Mouse (Mus musculus) 416B (cell line): ENCODE results near the gene Cep72.
"Not testable (repeated sequence)": the region's sequence is repeated elsewhere in the genome, so short reads cannot be mapped to it uniquely, and the experiment has no call there.

Experiments
- DNase-seq: peaks from one replicate; pipeline ENCODE4 v3.0.0; 2011; ENCODE audit warnings: low read depth

Gene Cep72

GRCm38 (mm10) chr13:74030691-74031090 is 31.4 kb downstream of the Cep72 start:
- DNase-seq = no peak

DNA sequence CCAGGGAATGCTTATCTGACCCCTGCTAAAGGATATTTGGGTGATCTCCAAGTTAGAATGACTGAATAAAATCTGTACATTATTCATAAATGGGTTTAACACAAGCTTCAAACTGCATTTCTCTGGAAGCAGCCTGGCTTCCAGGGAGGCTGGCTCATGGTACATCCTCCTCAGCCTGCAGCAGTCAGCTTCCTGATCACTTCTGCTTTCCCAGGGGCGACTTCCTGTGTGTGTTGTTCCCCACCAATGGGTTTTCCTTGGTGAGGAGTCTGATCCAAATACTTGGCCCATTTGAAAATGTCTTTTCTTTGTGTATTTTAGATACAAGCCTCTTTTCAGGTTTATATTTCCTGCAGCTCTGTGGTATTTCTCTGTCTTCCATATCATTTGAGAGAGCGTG is 33.1 kb downstream of the Cep72 start:
- DNase-seq = no peak

DNA sequence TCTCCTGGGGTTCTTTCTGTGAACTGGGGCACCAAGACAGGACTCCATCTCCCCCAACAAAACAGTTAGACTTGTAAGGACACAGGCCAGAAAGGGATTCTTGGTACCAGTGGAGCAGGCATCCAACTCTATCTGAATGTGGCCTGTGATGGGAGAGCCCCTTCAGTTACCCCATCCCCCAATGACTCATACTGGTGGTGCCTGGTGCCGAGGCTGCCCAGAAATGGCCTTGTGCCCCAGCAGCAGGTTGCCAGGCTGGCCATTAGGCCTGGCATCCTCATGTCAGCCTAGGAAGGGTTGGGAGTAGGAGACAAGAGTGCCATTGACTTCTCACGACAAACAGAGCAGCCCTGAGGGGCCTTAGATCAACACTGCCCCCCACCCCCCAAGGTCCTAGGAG is 34.0 kb downstream of the Cep72 start:
- no peak for DNase-seq

DNA sequence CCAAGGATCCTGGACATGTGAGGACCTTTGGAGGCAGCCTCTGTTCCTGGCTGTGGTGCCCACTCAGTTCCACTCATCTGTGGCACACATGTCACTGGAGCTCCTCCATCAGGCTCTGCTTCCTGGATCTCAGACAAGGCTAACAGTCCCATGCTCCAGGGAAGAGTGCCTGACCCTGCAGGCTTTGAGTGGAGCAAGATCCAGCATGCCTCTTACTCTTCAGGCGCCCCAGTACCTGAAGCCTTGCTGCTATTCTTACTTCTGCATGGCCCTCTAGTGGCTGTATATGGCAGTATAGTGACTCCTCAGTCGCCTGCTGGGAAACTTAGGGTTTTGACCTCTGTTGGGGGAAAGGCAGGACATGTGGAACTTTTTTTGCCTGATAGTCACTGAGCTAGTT is 35.9 kb downstream of the Cep72 start:
- DNase-seq = peak; percentile 43

- DNase-seq = no peak
Measured at GRCm38 (mm10) chr13:74025151-74026081, 36.7 kb downstream of the Cep72 start.

DNA sequence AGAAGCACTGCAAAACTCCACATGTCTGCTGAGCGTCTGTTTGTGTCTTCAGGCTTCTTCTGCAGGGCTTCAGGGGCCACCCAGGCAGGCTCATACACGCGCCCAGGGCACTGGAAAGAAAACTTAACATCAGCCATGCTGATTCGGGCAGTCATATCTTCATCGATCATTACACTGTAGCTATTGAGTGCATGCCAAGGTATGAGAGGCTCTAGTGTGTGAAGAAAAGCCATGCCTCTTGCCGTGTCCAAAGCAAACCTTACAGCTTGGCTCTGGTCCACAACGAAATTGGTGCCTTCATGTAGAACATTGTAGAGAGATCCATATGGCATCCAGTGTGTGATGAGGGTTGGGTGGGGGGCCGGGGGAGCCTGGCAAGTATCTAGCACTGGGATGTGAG is 43.1 kb downstream of the Cep72 start:
- DNase-seq = not testable (repeated sequence)

GRCm38 (mm10) chr13:74017426-74017825 is 44.7 kb downstream of the Cep72 start:
- DNase-seq = no peak

GRCm38 (mm10) chr13:74015908-74016307 is 46.2 kb downstream of the Cep72 start:
- no peak for DNase-seq

- no peak for DNase-seq
Measured at GRCm38 (mm10) chr13:74010678-74011077, 51.4 kb downstream of the Cep72 start.

DNA sequence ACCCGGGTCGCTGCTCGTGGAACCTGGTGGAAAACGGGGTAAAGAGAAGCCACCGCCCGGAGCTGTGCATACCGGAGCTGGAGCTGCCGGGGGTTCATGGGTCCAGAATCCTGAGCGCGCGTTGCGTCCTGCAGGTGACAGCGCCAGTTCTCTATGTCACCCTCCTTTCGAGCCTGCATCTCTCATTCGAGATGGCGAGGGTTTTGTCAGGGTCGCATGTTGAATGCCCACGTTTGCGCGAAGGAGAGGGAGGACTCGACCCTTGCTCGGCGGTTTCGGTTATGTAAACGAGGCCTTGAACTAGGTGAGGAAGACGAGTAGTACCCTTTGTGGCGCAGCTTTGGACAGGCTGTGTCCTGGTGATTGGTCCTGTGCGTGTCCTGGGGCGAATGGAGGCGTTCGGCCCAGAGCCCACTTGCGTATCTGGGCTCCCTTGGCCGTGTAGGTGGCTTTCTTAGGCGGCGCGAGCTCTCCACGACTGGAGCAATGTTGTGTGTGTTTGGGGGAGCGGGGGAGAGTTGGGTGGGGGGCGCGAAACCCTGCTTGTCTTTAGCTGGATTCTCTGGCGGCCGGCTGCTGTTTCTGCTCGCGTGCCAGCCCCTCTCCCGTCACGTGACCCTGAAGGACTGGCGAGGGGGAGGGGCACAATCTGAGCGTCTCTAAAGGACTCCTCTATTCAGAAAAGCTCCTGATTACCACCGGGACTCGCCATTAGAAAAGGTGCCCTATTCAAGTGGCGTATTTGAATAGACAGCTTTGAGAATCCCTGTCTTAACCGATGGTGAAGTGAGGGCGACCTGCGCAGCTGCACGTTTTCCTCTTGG is 52.1 kb downstream of the Cep72 start:
- no peak for DNase-seq

GRCm38 (mm10) chr13:74008948-74009718 is 53.0 kb downstream of the Cep72 start, which contains the start of gene Tppp:
Gene Tppp, plus strand, starts transcription at chr13:74009407.
- DNase-seq = no peak

DNA sequence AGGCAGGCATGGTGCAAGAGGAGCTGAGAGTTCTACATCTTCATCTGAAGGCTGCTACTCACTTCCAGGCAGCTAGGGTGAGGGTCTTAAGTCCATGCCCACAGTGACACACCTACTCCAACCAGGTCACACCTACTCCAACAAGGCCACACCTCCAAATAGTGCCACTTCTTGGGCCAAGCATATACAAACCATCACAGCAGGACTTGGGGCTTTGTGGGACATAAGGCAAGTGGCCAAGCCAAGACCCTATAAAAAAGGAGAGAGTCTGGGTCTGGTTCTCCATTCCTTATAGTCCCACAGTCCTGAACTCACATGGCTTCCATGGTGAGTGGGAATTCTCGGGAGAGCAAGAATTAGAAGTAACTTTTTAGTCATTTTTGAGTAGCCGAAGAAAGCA is 53.9 kb downstream of the Cep72 start:
- DNase-seq = not testable (repeated sequence)

GRCm38 (mm10) chr13:74006881-74007280 is 55.2 kb downstream of the Cep72 start:
- not testable (repeated sequence) for DNase-seq

GRCm38 (mm10) chr13:74001492-74001891 is 60.6 kb downstream of the Cep72 start:
- peak; percentile 3 for DNase-seq

DNA sequence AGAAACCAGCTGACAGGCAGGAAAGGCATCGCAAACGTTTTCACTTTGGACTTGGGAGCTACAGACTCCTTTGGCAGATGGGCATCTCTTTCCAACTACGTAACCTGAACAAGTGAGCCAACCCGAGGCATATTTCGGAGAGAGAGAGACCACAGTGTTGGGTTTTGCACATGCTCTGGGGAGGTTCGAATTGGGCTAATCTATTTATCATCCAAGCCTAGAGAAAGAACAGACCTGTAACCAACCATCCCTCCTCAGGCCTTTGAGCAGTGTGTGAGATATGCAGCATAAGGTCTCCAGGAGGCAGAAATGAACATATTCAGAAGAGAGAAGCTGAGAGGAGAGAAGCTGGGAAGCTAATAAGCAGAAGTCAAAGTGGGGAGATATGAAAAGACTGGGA is 61.1 kb downstream of the Cep72 start:
- no peak for DNase-seq

GRCm38 (mm10) chr13:74000519-74000918 is 61.6 kb downstream of the Cep72 start:
- DNase-seq = peak; percentile 3

- DNase-seq = peak; percentile 11
Measured at GRCm38 (mm10) chr13:73996456-73996855, 65.6 kb downstream of the Cep72 start.

DNA sequence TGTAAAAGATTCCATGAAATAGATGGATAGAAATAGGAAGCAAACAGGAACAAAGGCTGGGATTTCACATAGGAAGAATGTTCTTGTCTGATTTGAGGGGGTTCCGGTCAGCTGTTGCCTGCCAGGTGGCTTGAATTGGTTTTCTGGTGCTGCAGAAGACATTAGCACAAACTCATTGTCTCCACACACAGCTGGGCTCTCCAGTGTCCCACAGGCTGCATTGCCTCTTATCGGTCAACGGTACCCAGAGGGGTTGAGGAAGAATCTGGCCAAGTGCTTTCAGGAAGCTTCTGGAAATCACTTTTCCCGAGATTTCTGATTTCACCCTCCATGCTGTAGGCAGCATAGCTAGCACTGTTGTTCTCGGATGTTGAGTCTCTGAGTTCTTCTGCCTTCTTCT is 70.8 kb downstream of the Cep72 start:
- DNase-seq = no peak

- no peak for DNase-seq
Measured at GRCm38 (mm10) chr13:73990761-73991160, 71.3 kb downstream of the Cep72 start.

DNA sequence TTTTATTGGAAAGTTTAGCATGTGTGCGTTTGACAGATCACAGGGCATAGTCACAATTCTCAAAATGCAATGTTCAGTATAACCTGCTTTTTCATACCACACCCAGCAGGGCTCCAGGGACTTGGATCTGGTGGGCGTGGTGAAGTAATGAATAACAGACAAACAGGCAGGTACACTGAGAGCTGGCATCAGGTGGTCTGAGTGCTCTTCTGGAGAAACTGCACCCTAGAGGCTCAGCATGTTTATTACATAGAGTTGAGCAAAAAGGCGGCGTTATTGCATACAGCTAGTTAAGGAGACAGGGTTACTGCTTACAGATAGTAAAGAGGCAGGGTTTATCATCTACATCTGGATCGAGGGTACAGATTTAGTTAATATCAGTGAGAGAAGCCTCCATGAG is 71.8 kb downstream of the Cep72 start:
- DNase-seq = no peak
